Mouse (Mus musculus) bone marrow macrophage, adult 2 months (primary cell): ENCODE measurements at regions not wholly inside any gene's neighbourhood (a gene's known extent, or its start where the extent isn't known, plus 50 kb on each side); places are given as distances from the start of the nearest gene placed in this dataset.

Experiments
- CTCF ChIP-seq: IDR thresholded peaks from 2 replicates; pipeline ENCODE4 v1.5.1; 2012; ENCODE audit warnings: low read depth, mild to moderate bottlenecking, low read length, moderate library complexity
- POLR2A ChIP-seq: IDR thresholded peaks from 2 replicates; pipeline ENCODE4 v1.6.1; 2012; ENCODE audit warnings: mild to moderate bottlenecking, low read depth, low read length, borderline replicate concordance

- TF ChIP-seq POLR2A = no peak
- TF ChIP-seq CTCF = no peak
Measured at GRCm38 (mm10) chr14:120846073-120846850, 64.8 kb upstream of the Ipo5 start.
